Mouse (Mus musculus) megakaryocyte, adult 5-6 weeks (primary cell): ENCODE data around the gene Gpr22. TPM values are rescaled to one million over a fixed set of nuclear protein-coding genes. Genes with fewer than 3 reads are reported as not detected.

Experiments
- ATAC-seq: 2 replicates; pipeline ENCODE4 v1.8.0; 2016; ENCODE audit warnings: mild to moderate bottlenecking, inconsistent platforms; ENCODE audit not compliant: poor library complexity, severe bottlenecking
- total RNA-seq, 2 experiments: library from RNA; stranded (forward) in 1 of 2; stranded (reverse) in 1 of 2; fragments of 153-499, 151-499 nt in 1 of 2; fragments of 221-1000, 200-1000 nt in 1 of 2; gene quantifications; 2 replicates each; pipeline versions ENCODE4 v1.2.3 to v1.2.4; 2015 to 2017

Gene Gpr22
- total RNA-seq, 2 experiments from 2014 or later = 0.26 TPM; not detected in 1

DNA sequence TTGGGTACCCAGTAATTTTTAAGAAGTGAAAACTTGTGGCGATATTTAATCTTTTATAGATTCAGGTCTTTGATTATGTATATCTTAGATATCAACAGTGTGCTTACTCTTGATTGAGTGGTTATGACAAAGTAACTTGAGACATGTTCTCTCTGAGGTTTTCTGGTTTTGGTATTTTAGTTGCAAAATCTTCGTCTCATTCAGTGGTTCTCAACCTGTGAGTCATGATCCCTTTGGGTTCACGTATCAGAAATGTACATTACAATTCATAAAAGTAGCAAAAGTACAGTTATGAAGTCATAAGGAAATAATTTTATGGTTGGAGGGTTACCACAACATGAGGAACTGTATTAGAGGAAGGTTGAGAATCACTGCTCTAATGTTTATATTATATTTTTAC, 27.1 kb downstream of the Gpr22 start:
- no peak for ATAC-seq

DNA sequence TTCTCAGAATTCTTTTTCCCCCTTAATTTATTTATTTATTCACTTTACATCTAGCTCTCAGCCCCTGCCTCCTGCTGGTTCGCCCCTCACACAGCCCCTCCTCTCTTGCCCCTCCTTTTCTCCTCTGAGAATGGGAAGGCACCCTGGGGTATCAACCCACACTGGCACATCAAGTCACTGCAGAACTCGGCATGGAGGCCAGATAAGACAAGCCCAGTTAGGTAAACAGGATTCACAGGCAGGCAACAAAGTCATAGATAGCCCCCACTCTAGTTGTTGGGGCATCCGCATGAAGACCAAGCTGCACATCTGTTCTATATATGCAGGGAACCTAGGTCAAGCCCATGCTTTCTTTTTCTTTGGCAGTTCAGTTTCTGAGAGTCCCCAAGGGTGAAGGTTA, 46.6 kb downstream of the Gpr22 start:
- ATAC-seq = no peak

DNA sequence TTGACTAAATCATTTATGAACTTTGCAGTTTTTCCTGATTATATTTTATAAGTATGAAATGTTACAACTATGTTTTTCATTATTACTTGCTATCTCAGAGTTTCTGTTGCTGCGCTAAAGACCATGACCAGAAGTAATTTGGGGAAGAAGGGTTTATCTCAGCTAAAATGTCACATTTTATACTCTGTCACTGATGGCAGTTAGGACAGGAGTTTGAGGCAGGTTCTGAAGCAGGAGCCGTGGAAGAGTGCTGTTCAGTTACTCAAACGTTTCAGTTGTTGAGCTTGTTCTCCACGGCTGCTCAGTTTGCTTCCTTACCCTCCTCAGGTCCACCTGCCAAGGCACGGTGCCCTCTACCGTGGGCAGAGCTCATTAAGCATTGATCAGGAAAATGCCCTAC, 47.7 kb downstream of the Gpr22 start:
- no peak for ATAC-seq

Other genes with a start within 250 kb of the Gpr22 start
- gene Cbll1, start 214.3 kb downstream of the Gpr22 start, total RNA-seq (2015) = 33.2 and 48.0 TPM in 2 replicates
- gene Cbll1, start 214.3 kb downstream of the Gpr22 start, total RNA-seq (2017) = 4.9 and 6.3 TPM in 2 replicates
- gene Slc26a4, start 154.0 kb downstream of the Gpr22 start, total RNA-seq (2015) = not detected in 2 replicates
- gene Slc26a4, start 154.0 kb downstream of the Gpr22 start, total RNA-seq (2017) = not detected in 2 replicates
- gene Bcap29, start 79.3 kb downstream of the Gpr22 start, total RNA-seq (2015) = 35.7 and 38.8 TPM in 2 replicates
- gene Bcap29, start 79.3 kb downstream of the Gpr22 start, total RNA-seq (2017) = 9.9 and 17.3 TPM in 2 replicates
- gene Dus4l, start 59.1 kb downstream of the Gpr22 start, total RNA-seq (2015) = 2.9 and 3.9 TPM in 2 replicates
- 3.0 and 7.7 TPM in 2 replicates for gene Dus4l, start 59.1 kb downstream of the Gpr22 start, total RNA-seq (2017)
- 56.3 and 70.0 TPM in 2 replicates for gene Cog5, start 59.1 kb downstream of the Gpr22 start, total RNA-seq (2015)
- 48.5 and 62.4 TPM in 2 replicates for gene Cog5, start 59.1 kb downstream of the Gpr22 start, total RNA-seq (2017)
- gene Hbp1, start 236.6 kb upstream of the Gpr22 start, total RNA-seq (2015) = 80.3 and 81.1 TPM in 2 replicates
- 63.7 and 63.9 TPM in 2 replicates for gene Hbp1, start 236.6 kb upstream of the Gpr22 start, total RNA-seq (2017)